Mouse (Mus musculus) liver, postnatal 0 days (tissue): ENCODE data around the gene Cuta.

Experiments
- CTCF ChIP-seq: sonication (generic); IDR thresholded peaks from 2 replicates; pipeline ENCODE4 v1.5.1; 2016; ENCODE audit warnings: antibody characterized with exemption, low read depth
- EP300 ChIP-seq: IDR thresholded peaks from 2 replicates; pipeline ENCODE4 v1.6.1; 2016; ENCODE audit warnings: antibody characterized with exemption, low read depth, mild to moderate bottlenecking

GRCm38 (mm10) chr17:26937883-26938695 lies 1.3 kb downstream of the Cuta start:
- TF ChIP-seq CTCF, result no peak
- TF ChIP-seq EP300, result no peak
